Mouse (Mus musculus): ENCODE measurements around the gene Stpg4.

Gene Stpg4

DNA sequence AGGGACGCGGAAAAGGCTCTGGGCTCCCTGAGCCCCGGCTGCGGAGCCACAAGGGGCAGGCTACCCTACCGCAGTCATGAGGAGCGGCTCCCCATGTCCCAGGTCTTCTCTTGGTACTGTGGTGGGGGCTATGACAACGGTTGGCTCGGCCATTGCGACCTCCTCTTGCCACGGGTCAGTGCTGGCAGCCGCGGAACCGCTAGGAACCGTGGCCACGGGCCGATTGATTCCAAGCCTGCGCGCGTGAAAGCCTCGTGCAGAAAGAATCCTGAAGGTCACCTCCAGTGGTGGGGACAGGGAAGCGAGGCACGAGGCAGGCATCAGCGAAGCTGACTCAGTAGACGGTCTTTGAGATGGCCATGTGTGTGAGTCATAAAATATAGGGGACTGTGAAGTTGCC, at the start of gene Stpg4:
Gene Stpg4 (minus strand): TSS at position 231 of the 400 bp plus-strand sequence.
- DNase-seq (ENCODE audit: low spot score in 2 of 2) = no peak

DNA sequence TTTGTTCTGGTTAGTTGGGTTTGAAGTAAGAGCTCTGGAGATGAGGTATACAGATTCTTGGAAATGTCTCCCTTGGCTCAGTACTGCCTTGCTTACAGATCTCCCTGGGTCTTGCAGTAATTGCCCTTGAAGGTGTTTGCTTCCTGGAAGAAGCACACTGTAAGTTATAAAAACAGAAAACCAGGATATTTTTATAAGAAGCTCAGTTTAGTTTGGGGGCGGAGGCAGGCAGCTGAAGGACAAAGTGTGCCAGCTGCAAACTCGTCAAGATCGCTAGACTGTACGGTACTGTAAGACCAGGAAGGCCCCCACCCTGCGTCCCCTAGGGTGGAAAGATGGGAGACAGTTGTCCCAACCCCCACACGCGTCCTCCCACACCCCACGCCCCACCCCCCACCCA, 47.8 kb upstream of the Stpg4 start:
- DNase-seq (ENCODE audit: low spot score in 2 of 2) = no peak

DNA sequence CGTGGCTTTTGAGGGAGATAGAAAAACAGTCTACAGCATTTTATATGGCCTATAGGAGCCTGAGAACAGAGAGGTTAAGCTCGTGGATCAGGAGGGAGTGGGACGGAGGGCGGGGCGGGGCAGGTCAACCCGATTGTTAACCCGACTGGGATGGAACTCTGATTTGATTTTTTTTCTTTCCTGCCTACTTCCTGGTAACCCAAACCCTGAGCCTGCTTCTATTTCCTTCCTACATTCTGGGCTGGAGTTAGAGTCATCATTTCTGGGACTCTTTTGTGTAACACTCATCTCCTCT, 46.9 kb upstream of the Stpg4 start:
- no peak for DNase-seq (ENCODE audit: low spot score in 2 of 2)

DNA sequence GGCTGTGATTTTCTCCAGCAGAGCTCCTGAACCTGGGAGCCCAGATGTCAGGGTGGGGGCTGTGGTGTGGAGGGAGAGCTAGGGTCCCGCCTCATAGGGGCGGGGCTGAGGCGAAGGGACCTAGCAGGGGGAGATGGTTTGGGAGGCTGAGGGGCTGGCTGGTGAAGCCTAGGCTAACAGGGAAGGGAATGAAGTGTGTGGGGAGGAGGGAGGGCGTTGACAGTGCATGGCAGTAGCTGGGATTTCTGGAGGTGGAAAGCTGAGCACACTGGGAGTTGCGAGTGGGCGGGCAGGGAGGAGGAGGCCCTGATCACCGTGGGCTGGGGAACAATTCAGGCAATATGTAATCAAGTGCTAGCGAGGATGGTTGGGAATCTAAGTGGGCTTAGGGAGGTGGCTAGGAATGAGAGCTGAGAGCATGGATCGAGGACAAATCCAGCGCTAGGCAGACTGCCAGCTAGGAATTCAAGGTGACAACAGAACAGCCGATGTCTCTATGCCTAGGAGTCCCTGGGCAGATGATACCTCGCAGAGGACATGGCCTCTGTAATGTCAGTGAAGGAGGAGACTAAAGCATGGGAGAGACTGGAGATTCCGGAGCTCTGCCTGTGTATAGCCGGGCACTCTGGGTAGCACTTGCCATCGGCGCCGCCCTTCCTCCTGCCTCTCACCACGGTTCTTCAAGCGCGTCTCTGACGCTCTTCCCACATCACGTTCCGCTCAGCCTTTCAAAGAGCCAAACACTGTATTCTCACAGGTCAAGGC, 46.4 kb upstream of the Stpg4 start:
- peak; percentile 40 to 43 for DNase-seq (ENCODE audit: low spot score in 2 of 2)

DNA sequence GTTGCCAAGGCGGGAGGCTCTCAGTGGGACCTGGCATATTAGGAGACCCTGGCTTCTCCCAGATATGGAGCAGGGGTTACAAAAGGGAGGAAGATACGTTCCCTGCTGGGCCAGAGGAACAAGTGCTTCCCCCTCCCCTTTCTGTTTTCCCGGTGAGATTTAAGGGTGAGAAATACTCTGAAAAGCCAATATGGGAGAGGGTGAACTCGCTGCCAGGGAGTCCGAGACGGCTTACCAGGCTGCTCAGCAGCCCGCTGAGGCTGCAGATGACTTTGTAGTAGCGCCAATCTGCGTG, 45.8 kb upstream of the Stpg4 start:
- no peak for DNase-seq (ENCODE audit: low spot score in 2 of 2)

DNA sequence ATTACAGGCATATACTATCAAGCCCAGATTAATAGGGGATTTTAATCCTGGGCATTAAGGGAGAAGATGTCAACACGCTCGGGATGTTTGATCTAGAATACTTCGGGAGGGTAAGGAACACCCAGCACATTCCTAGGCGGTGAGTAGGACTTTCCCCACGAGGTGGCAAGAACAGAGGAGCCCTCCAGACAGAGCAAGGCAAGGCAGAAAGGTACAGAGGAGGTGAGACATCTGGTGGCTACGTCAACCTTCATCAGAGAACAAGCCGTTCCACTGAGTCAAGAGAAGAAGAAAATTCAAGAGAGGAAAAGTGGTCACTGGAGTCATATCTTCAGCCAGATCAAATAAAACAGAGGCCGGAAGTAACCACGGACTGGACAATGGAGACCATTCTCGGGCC, 45.3 kb upstream of the Stpg4 start:
- DNase-seq (ENCODE audit: low spot score in 2 of 2) = no peak

DNA sequence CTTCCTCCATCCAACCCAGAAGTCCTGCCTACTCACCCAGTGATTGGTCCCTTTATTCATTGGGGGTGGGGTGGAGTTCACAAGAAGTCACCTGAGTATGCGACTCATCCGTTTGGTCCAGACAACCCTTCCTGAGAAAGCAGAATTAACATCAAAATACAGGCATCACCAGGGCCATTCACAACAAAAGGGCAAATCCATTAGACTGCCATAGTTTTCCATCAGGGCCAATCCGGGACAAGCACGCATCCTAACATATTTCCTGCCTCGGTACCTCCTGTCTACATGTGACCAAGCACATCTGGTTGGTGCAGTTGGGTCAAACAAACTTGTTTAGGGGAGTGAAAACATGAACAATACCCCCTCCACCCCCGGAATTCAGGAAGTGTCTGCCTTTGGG, 44.1 kb upstream of the Stpg4 start:
- no peak for DNase-seq (ENCODE audit: low spot score in 2 of 2)

DNA sequence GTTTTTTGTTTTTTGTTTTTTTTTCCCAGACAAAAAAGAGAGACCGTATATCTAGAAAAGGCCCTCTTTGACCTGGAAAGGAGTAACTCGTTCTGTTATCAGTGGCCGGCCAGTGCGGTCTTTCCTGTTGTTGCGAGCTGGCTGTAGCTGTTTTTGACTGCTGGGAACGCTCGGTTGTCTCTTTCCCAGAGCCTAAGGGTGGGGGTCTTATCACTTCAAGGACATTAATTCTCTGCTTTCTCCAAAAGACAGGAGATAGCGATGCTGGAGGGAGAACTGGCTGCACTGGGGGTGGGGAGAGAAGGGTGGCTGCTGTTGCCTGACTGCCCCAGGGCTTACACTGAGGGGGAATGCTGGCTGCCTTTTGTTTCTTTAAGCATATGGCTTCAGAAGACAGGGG, 43.3 kb upstream of the Stpg4 start:
- no peak for DNase-seq (ENCODE audit: low spot score in 2 of 2)

DNA sequence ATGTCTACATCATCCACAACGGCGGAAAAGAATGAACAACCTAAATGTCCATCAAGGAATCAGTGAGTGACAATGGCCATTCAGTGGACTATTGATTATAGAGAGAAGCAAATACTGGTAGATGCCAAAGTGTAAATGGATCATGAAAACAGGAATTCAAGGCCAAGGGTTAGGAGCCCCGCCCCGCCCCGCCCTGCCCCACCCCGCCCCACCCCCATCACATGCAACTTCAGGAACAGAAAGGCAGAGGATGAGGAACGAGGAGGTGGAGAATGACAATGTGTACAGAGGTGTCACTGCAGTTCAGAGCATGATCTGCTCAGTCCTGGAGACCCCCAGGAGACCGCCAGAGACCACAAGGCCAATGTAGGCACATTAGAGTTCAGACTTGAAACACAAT, 42.7 kb upstream of the Stpg4 start:
- no peak for DNase-seq (ENCODE audit: low spot score in 2 of 2)

DNA sequence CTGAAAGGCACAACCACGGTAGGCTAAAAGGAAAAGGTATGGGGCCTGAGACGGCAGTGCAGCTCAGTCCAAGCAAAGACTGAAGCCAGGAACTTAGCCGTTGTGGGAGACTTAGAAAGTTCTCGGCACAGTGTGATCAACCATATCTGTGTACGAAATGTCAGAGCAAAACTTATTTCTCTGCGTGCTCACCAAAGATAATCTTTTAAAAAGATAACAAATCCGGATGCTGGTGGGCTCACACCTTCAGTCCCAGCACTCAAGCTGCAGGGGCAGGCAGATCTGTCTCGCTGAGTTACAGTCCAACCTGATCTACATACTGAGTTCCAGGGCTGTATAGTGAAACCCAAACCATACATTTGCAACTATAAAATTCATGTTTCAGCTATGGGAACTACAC, 41.9 kb upstream of the Stpg4 start:
- no peak for DNase-seq (ENCODE audit: low spot score in 2 of 2)

DNA sequence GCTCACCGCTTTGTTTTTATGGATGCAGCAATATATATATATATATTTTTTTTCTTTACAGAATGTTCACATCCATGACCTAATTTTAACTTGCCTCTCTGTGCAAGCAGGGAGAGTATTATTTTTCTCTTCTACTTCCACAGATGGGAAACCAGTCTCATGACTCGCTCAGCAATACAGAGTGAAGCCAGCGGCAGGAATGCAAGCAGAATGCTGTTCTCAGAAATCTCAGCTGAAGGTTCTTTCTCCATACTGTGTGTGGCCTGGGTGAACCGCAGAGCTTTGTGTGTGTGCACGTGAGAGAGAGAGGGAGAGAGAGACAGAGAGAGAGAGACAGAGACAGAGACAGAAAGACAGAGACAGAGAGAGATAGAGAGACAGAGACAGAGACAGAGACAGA, 41.1 kb upstream of the Stpg4 start:
- no peak for DNase-seq (ENCODE audit: low spot score in 2 of 2)

DNA sequence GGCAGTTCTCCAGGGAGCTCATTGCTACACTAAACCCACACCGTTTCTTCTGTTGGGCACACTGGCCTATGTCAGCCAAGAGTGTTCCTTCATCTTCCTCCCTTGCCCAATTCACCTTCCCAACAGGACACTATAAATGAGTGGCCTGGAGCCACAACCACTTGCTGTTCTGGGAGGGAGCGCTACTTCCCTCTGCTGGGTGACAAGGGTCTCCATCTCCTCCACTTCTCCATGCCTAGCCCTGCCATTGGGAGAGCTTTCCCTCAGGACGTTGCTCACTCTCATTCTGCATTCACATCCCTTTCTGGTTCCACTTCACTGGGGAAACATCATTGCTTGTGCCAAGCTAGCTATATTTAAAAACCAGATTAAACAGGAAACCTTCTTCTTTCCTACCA, 34.0 kb upstream of the Stpg4 start:
- no peak for DNase-seq (ENCODE audit: low spot score in 2 of 2)

DNA sequence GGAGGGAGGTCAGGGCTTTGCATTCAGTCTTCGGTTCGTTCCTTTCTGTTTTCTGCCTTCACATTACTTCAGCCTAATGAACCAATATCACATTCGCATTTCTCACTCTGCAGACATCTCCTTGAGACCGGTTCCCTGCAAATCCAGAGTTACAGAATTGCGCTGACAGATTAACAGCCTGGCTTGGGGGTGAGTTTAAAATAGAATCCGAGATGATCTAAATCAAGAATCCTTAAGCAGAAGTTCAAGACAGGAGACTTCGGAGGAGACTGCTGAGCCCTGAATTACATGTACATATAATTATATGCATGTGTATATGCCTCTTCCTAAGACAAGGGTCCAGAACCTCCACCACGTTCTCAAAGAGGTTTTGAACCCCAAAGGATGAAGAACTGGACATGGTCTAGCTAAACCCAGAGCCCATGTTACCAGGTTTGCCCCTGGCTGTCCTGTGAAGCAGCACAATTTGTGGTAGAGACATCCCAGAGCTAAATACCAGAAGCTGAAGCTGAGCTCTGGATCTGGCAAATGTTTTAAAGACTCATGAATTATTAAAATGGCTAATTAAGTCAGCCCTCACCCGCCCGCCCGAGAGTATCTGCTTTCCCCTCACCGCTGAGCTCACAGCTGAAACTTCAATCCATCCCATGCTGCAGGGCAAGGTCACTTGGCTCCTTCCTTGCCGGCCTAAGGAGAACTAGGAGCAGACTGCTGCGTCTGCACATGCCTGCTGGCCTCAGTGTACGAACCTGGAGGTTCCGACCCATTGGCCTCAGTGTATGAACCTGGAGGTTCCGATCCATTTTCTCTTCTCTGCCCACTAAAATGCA, 33.3 kb upstream of the Stpg4 start:
- no peak for DNase-seq (ENCODE audit: low spot score in 2 of 2)

DNA sequence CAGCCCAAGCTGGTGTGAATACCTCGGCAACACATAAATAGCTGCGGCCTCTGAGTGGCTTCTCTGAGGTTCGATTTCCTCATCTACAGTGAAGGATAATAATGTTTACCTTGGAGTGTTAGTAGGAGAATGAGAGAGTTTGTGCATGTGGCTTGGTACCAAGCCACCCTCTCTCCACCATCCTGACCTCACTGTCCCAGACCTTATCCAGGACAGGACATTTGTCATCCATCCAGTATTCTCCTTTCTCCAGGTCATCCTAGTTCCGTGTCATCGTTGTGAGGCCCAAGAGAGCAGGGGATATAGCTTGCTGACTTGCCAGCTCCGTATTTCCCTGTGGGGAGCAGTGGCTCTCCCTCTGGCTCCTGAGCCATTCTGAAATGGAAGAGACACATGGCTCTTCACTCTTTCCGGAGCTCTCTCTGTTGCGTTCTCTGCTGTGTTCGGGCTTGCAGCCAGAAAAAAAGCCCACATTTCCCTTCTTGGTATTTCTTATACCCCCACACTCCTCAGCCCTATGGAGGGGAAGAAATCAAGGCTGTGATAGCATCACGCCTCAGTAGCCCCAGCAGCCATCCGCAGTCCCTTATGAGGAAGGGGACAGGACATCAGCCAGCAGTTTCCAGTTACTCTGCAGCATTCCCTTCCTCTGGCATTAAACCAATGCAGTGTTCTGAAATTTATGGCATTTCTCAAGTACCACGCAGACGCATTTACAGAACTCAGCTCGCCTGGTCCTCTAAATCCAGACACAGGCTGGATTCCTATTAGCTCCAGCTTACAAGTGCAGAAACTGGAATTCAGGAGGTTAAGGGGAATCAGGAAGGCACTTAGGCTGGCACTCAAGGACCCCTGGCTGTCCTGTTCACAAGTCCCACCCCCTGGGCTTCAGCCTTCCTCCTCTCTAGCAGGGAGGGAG, 32.5 kb upstream of the Stpg4 start:
- DNase-seq (ENCODE audit: low spot score in 2 of 2) = peak; percentile 60 to 63

DNA sequence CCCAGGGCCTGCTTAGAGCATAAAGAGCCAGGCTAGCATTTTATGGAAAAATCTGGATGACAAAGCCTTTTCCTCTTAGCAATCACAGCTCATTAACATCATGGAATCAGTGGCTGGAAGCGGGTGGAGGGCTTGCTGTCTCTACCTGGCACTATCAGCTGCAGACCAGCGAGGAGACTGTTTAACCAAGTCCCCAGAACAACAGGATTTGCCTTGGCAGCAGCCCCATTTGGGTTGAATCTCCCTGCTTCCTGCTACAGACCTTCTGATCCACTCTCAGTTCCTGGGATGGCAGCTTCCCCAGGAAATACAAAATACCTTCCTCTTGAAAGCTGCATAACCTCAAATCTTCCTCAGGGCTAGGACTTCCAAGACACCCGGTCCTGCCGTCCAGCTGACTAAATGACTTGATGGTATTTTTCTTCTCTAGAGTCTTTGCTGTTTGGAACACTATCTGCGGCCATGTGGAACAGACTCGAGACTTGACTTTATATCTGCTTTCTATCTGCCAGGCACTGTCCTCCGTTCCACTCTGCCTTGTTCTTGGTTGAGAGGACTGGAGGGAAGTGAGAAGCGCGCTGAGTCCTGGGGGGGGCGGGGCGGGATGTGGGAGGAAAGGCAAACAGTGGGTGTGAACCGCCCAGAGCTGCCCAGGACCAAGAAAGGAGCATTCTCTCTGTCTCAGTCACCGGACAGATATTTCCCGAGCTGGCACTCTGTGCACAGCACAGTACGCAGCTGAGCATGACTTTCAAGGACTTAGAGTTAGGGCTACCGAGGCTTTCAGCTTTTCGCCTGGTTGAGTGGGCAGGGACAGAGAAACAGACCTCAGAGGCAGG, 31.6 kb upstream of the Stpg4 start:
- DNase-seq (ENCODE audit: low spot score in 2 of 2) = no peak

DNA sequence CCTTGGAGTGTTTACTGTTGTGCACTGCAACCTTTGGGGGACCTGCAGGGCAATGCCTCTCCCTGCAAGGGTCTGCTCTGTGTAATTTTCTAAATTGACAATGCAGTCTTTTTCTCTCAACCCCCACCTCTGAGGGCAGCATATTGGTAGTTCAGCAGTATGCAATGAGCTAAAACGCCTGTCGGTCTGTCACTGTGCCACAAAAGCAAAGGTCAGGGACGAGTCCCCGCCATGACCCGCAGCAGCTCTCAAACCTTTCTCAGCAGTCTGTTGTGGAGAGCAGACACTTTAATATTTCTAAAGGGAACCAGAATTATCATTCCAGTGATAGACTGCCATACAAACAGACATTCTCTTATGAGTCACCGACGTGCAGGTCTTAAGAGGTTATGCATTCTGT, 30.4 kb upstream of the Stpg4 start:
- no peak for DNase-seq (ENCODE audit: low spot score in 2 of 2)

DNA sequence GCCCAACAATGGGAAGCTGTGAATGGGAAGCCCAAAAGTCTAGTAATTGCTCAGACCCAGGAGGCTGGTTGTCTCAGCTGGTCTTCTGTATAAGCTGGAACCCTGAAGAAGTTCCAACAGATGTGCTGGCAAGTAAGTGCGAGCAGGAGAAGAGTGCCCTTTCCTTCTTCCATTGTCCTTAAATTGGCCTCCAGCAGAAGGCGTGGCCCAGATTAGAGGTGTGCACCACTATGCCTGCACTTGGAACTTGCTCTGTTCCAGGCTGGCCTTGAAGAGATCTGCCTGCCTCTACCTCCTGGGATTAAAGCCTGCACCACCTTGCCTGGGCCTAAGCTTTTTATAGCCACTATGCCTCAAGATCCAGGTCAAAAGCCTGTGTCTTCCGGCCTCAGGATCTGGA, 26.6 kb upstream of the Stpg4 start:
- no peak for DNase-seq (ENCODE audit: low spot score in 2 of 2)

DNA sequence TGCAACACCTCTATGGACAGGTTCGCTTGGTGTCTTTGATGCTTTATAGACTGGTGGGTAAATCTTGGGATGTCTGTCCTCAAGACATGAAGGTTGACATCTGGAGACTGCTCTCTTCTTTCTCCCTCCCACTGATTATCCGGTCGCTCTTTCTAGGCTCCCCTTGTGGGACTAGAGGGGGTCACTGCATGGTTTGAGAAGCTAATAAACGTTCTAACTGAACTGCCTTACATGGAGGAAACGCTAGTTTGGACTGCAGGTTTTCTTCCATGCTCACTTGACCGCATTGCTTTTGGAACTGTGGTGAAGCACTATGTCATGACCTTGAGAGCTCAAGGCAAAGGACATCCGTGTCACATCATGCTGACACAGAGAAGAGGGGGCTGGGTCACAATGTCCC, 25.8 kb upstream of the Stpg4 start:
- no peak for DNase-seq (ENCODE audit: low spot score in 2 of 2)

DNA sequence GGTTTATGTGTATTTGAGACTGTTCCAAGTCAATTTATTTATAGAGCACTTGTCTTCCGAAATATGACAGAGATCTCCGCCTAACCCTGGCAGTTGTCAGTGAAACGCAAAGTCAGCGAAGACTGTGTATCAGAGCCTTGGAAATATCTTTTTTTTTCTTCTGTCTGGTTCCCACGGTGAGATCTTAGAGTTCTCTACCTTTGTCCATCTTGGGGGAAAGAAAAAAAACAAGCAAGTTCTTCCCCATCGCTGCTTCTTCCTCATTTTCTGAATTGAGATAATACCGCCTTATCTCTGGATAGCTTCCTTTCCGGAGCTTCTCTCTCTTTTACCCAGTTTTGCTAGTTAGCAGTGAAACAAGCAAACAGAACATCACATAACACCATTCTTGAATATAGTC, 21.3 kb upstream of the Stpg4 start:
- DNase-seq (ENCODE audit: low spot score in 2 of 2) = no peak

DNA sequence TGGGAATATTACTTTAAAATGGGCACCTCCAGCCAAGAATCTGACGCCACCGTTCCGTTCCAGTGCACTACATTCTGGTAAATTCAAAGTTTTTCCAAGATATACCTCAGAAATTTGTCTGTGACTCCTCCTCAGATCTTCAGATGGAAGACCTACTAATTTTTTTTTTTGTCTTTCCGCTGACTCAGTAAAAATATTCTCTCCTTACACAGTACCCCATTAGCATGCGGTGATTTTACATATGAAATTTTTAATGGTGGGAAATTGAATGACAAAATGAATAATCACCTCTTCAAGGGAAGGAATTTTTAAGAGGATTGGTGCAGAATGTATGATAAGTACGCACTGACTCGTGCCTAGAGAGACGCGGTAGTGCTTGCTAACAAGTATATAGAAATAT, 20.8 kb upstream of the Stpg4 start:
- no peak for DNase-seq (ENCODE audit: low spot score in 2 of 2)

DNA sequence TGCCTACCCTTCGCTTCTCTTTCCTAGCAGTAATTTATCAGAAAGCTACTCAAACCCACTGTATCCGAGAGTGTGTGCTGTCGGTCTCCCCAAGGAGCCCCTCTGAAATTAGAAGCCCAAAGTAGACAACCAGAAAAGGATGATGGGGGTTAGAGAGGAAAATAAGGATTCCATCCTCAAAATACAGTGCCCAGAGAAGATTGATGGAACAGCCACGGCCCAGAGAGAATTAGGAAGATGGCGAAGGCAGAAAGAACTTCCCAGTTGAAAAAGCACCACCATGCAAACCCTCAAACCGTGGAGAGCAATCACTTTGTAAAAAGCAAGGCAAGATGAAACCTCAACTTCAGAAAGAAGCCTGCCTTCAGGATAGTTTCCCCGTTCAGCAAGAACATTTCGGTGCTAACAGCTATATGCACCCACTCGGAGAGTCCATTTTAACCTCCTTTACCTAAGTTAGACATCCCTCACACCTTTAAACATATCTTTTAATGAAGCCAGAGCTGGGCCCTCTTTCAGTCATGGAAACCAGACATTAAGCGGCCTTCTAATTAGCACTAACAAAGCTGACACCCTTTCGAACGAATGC, 20.2 kb upstream of the Stpg4 start:
- no peak for DNase-seq (ENCODE audit: low spot score in 2 of 2)

Data from frontal cortex, postnatal 14 days (tissue).